Mouse (Mus musculus): ENCODE measurements at regions not wholly inside any gene's neighbourhood (a gene's known extent, or its start where the extent isn't known, plus 50 kb on each side); places are given as distances from the start of the nearest gene placed in this dataset.

DNA sequence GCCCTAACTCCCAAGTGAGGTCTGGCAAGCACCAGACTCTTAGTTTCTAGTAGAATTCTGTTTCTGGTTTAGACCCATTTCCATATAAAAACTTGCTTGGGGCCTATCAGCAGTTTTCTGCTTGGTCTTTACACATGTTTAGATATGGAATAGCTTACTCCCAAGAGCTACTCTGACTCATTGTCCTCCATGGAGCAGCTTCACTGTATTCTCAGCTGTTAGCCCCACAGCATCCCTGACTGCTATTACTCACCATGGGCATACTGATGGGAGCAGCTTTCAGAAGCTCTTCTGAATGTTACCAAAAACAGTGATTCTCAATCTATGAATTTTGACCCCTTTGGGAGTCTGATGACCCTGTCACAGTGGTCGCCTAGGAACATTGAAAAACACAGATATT lies 630.1 kb upstream of the 4930452B06Rik start:
- TF ChIP-seq GATA1 (IDR thresholded peaks at IDR 0.05; ENCODE audit: borderline replicate concordance, low read length), result no peak
- TF ChIP-seq FLI1 (IDR thresholded peaks at IDR 0.05; ENCODE audit: low read length), result no peak
